Comparison of ENCODE assay signal across 8 mouse cellular contexts in genomic region chr6:71440492-71441250, GRCm38 (mm10). TPM values are rescaled to one million over a fixed set of nuclear protein-coding genes. Genes with fewer than 3 reads are reported as not detected.
DNase-seq lines count a peak whose midpoint lies in the region; ATAC-seq and TF ChIP-seq lines count a peak whose summit lies in the region.

Gene Rmnd5a, minus strand, starts transcription at chr6:71440637.

- peak within 1 kb of the TSS; percentile 76 for H3K4me2 ChIP-seq in CH12.LX (ENCODE audit: insufficient read depth, low read depth, poor library complexity, severe bottlenecking)
- peak within 1 kb of the TSS; percentile 90 for H3K4me2 ChIP-seq in forebrain, embryonic 11.5 days (ENCODE audit: low read depth, low read length, severe bottlenecking)
- peak within 1 kb of the TSS; percentile 90 for H3K4me2 ChIP-seq in heart, embryonic 16.5 days (ENCODE audit: low read depth, low read length)
- H3K4me2 ChIP-seq in liver, embryonic 15.5 days = peak within 1 kb of the TSS; percentile 98
- H3K4me2 ChIP-seq in neural tube, embryonic 12.5 days (replicated peaks) = peak within 1 kb of the TSS; percentile 98

- in situ Hi-C loops in CH12.LX (cut with MboI; ENCODE audit: low pct_ligation_motif_present, low pct_unique_long_range_greater_than_20kb, low sequenced_read_pairs) = loop anchor here (25.0 kb wide), 1 partner anchor 372 kb away; no protein-coding TSS in a partner anchor

- TF ChIP-seq EP300 in CH12.LX (IDR thresholded peaks at IDR 0.05; ENCODE audit: low read length) = no peak

- peak within 1 kb of the TSS; percentile 94 for H3K9ac ChIP-seq in CH12.LX (ENCODE audit: insufficient read depth, low read depth)
- H3K9ac ChIP-seq in forebrain, embryonic 11.5 days (ENCODE audit: low read length) = peak within 1 kb of the TSS; percentile 88
- peak within 1 kb of the TSS; percentile 95 for H3K9ac ChIP-seq in heart, embryonic 16.5 days (ENCODE audit: low read length)
- peak within 1 kb of the TSS; percentile 98 for H3K9ac ChIP-seq in liver, embryonic 15.5 days
- H3K9ac ChIP-seq in neural tube, embryonic 12.5 days = peak within 1 kb of the TSS; percentile 94

- peak; percentile 2 for TF ChIP-seq RAD21 in CH12.LX (IDR thresholded peaks at IDR 0.05; ENCODE audit: low read depth, low read length)

- peak; percentile 62 for TF ChIP-seq POLR2A in CH12.LX (IDR thresholded peaks at IDR 0.05; ENCODE audit: low read depth, low read length)

- peaks cover 2 to 28% of the 10 kb centered on the region in 2 experiments; a peak in 3 of 4 replicates for H3K4me1 ChIP-seq in CH12.LX (ENCODE audit: control insufficient read depth in 1 of 2, insufficient read depth in 2 of 2)
- peaks cover 6% of the 10 kb centered on the region; the same call in 1 of the 2 replicates for H3K4me1 ChIP-seq in forebrain, embryonic 11.5 days (replicated peaks; ENCODE audit: control insufficient read depth, insufficient read depth, low read length)
- H3K4me1 ChIP-seq in heart, embryonic 16.5 days (ENCODE audit: control insufficient read depth, insufficient read depth, low read length) = peaks cover 16% of the 10 kb centered on the region
- peaks cover 52% of the 10 kb centered on the region for H3K4me1 ChIP-seq in liver, embryonic 15.5 days (replicated peaks)
- H3K4me1 ChIP-seq in neural tube, embryonic 12.5 days = peaks cover 33% of the 10 kb centered on the region

- peak within 1 kb of the TSS; percentile 62 for H3K27ac ChIP-seq in CH12.LX (ENCODE audit: insufficient read depth, low read depth)
- H3K27ac ChIP-seq in forebrain, embryonic 11.5 days (ENCODE audit: low read depth, low read length) = peak within 1 kb of the TSS; percentile 89
- peak within 1 kb of the TSS; percentile 96 for H3K27ac ChIP-seq in heart, embryonic 16.5 days (ENCODE audit: low read length)
- H3K27ac ChIP-seq in liver, embryonic 15.5 days (replicated peaks) = peak within 1 kb of the TSS; percentile 97
- H3K27ac ChIP-seq in neural tube, embryonic 12.5 days = peak within 1 kb of the TSS; percentile 95

- peak; percentile 99 for DNase-seq in CH12.LX (ENCODE audit: extremely low read depth)
- DNase-seq in c-Kit-positive CD71-positive TER-119-negative erythroid progenitor cells, embryonic 14.5 days (ENCODE audit: low read depth) = peak; percentile 99
- DNase-seq in forebrain, embryonic 11.5 days (ENCODE audit: low spot score) = peak; percentile 99
- peak; percentile 99 for DNase-seq in kidney, postnatal 36 days
- DNase-seq in telencephalon, adult 2 months (ENCODE audit: low read depth, low spot score) = peak; percentile 99

- peak within 1 kb of the TSS; percentile 72 to 98 (median 95) for H3K4me3 ChIP-seq in CH12.LX (replicated peaks in 1 of 3; ENCODE audit: low read depth in 2 of 3, low read length in 2 of 3, poor library complexity in 1 of 3)
- peak within 1 kb of the TSS; percentile 93 for H3K4me3 ChIP-seq in forebrain, embryonic 11.5 days (ENCODE audit: low read depth, low read length)
- H3K4me3 ChIP-seq in heart, embryonic 16.5 days (ENCODE audit: low read length) = peak within 1 kb of the TSS; percentile 97
- peak within 1 kb of the TSS; percentile 97 for H3K4me3 ChIP-seq in liver, embryonic 15.5 days (replicated peaks)
- H3K4me3 ChIP-seq in neural tube, embryonic 12.5 days = peak within 1 kb of the TSS; percentile 98

- peak in 1 of 2 experiments; percentile 54; a peak in 2 of 4 replicates for TF ChIP-seq CTCF in CH12.LX (conservative IDR thresholded peaks at IDR 0.05 in 1 of 2, IDR thresholded peaks at IDR 0.05 in 1 of 2; ENCODE audit: low read depth in 2 of 2, low read length in 2 of 2)

- WGBS in forebrain, embryonic 11.5 days = under 1% methylated on average over 71 of the region's 75 CpGs
- under 1% methylated on average over 72 of the region's 75 CpGs for WGBS in heart, embryonic 16.5 days
- under 1% methylated on average over 75 of the region's 75 CpGs for WGBS in liver, embryonic 15.5 days (ENCODE audit: insufficient replicate concordance)
- under 1% methylated on average over 75 of the region's 75 CpGs for WGBS in neural tube, embryonic 12.5 days

- peaks cover 3% of the 10 kb centered on the region for H3K9me3 ChIP-seq in CH12.LX (replicated peaks; ENCODE audit: low read length)
- no peaks in the 10 kb centered on the region for H3K9me3 ChIP-seq in forebrain, embryonic 11.5 days (ENCODE audit: control insufficient read depth, low read length)
- no peaks in the 10 kb centered on the region for H3K9me3 ChIP-seq in heart, embryonic 16.5 days (replicated peaks; ENCODE audit: control insufficient read depth, low read length)
- no peaks in the 10 kb centered on the region for H3K9me3 ChIP-seq in liver, embryonic 15.5 days (replicated peaks)
- H3K9me3 ChIP-seq in neural tube, embryonic 12.5 days = no peaks in the 10 kb centered on the region

- peaks cover 28% of the 10 kb centered on the region for H3K79me2 ChIP-seq in CH12.LX (replicated peaks; ENCODE audit: control insufficient read depth, extremely low read depth, insufficient read depth, poor library complexity, severe bottlenecking)

- H3K36me3 ChIP-seq in CH12.LX (replicated peaks in 1 of 2; ENCODE audit: control insufficient read depth in 1 of 2, insufficient read depth in 1 of 2, low read length in 1 of 2) = no peaks in the 10 kb centered on the region
- no peaks in the 10 kb centered on the region for H3K36me3 ChIP-seq in forebrain, embryonic 11.5 days (ENCODE audit: control insufficient read depth, insufficient read depth, low read length)
- H3K36me3 ChIP-seq in heart, embryonic 16.5 days (ENCODE audit: control insufficient read depth, insufficient read depth) = no peaks in the 10 kb centered on the region
- H3K36me3 ChIP-seq in liver, embryonic 15.5 days (replicated peaks) = no peaks in the 10 kb centered on the region
- H3K36me3 ChIP-seq in neural tube, embryonic 12.5 days = no peaks in the 10 kb centered on the region

- no peaks in the 10 kb centered on the region for H3K27me3 ChIP-seq in CH12.LX (replicated peaks)
- H3K27me3 ChIP-seq in forebrain, embryonic 11.5 days (ENCODE audit: control insufficient read depth, insufficient read depth, low read length) = no peaks in the 10 kb centered on the region
- H3K27me3 ChIP-seq in heart, embryonic 16.5 days (ENCODE audit: control insufficient read depth, insufficient read depth, low read length) = no peaks in the 10 kb centered on the region
- no peaks in the 10 kb centered on the region for H3K27me3 ChIP-seq in liver, embryonic 15.5 days
- H3K27me3 ChIP-seq in neural tube, embryonic 12.5 days (replicated peaks) = no peaks in the 10 kb centered on the region

- ATAC-seq in forebrain, embryonic 11.5 days (replicated peaks; ENCODE audit: low FRiP score) = peak; percentile 99
- peak; percentile 99 for ATAC-seq in heart, embryonic 16.5 days (replicated peaks; ENCODE audit: extremely low read depth, insufficient read depth, low FRiP score)
- ATAC-seq in liver, embryonic 15.5 days (ENCODE audit: insufficient read depth) = peak; percentile 95
- peak; percentile 98 for ATAC-seq in neural tube, embryonic 12.5 days (ENCODE audit: low FRiP score, low read depth)

- dilution Hi-C loops in CH12.LX (cut with MboI; ENCODE audit: extremely low pct_ligation_motif_present, extremely low pct_unique_long_range_greater_than_20kb, low sequenced_read_pairs) = no loop called here

TF ChIP-seq in CH12.LX, 34 proteins besides CTCF, POLR2A, EP300 and RAD21 (continues in another document):
- TF ChIP-seq MAFK (IDR thresholded peaks at IDR 0.05; ENCODE audit: insufficient replicate concordance, low read length) (no peak), HCFC1 (IDR thresholded peaks at IDR 0.05; ENCODE audit: low read depth, low read length) (peak; percentile 72), JUN (IDR thresholded peaks at IDR 0.05; ENCODE audit: insufficient read depth, low read depth, low read length) (no peak), MAX (IDR thresholded peaks at IDR 0.05; ENCODE audit: low read length) (peak; percentile 70; the same call in 1 of the 2 replicates), NELFE (IDR thresholded peaks at IDR 0.05; ENCODE audit: low read depth, low read length) (peak; percentile 68), E2F4 (IDR thresholded peaks at IDR 0.05; ENCODE audit: insufficient replicate concordance, low read depth, low read length) (0 out of 2 replicates have a peak, but pooled peaks have one; percentile 73), PAX5 (IDR thresholded peaks at IDR 0.05; ENCODE audit: low read length) (no peak), RCOR1 (conservative IDR thresholded peaks at IDR 0.05; ENCODE audit: low read depth, low read length) (0 out of 2 replicates have a peak, but pooled peaks have one; percentile 63), USF1 (IDR thresholded peaks at IDR 0.05; ENCODE audit: low read depth, low read length) (no peak; the same call in 1 of the 2 replicates), KAT2A (IDR thresholded peaks at IDR 0.05; ENCODE audit: insufficient replicate concordance, low read length) (no peak), ELF1 (IDR thresholded peaks at IDR 0.05; ENCODE audit: low read depth, low read length) (peak; percentile 58), TBP (conservative IDR thresholded peaks at IDR 0.05; ENCODE audit: low read depth, low read length) (peak; percentile 78), SIN3A (IDR thresholded peaks at IDR 0.05; ENCODE audit: low read length) (peak; percentile 81; the same call in 1 of the 2 replicates), ZC3H11A (IDR thresholded peaks at IDR 0.05; ENCODE audit: low read depth, low read length) (no peak), MYC (IDR thresholded peaks at IDR 0.05; ENCODE audit: low read depth, low read length) (peak; percentile 76), JUND (conservative IDR thresholded peaks at IDR 0.05; ENCODE audit: low read depth, low read length) (no peak), ZMIZ1 (IDR thresholded peaks at IDR 0.05; ENCODE audit: low read depth, low read length) (no peak), IRF4 (IDR thresholded peaks at IDR 0.05; ENCODE audit: low read depth, low read length) (peak; percentile 54), ETS1 (conservative IDR thresholded peaks at IDR 0.05; ENCODE audit: low read depth, low read length) (no peak; the same call in 1 of the 2 replicates), BHLHE40 (IDR thresholded peaks at IDR 0.05; ENCODE audit: low read depth, low read length) (peak; percentile 86), MXI1 (IDR thresholded peaks at IDR 0.05; ENCODE audit: low read depth, low read length) (peak; percentile 25), ZKSCAN1 (IDR thresholded peaks at IDR 0.05; ENCODE audit: borderline replicate concordance, low read depth, low read length) (no peak)

RNA-seq across cellular contexts. Expression of gene Rmnd5a, which starts in this region (rescaled TPM):
- total RNA-seq in CH12.LX (2012; rRNA removed) (19.1 and 23.4 TPM in 2 replicates), CH12.LX (2014; rRNA removed) (40.6 and 47.2 TPM in 2 replicates)
- 22.7 and 23.5 TPM in 2 replicates for polyA plus RNA-seq in CH12.LX (2012; ENCODE audit: insufficient read length, low read depth)
- polyA plus RNA-seq in forebrain, embryonic 11.5 days (2014; fragmentation: Nextera tagmentation; extraction: Ambion mirVana) = 8.8 and 10.9 TPM in 2 replicates
- polyA plus RNA-seq in heart, embryonic 16.5 days (2015; fragmentation: Nextera tagmentation; extraction: Ambion mirVana) = 11.0 and 14.5 TPM in 2 replicates
- polyA plus RNA-seq in liver, embryonic 15.5 days (2015; fragmentation: Nextera tagmentation; extraction: Ambion mirVana) = 6.9 and 9.4 TPM in 2 replicates
- 15.2 and 17.4 TPM in 2 replicates for polyA plus RNA-seq in neural tube, embryonic 12.5 days (2016; fragmentation: Nextera tagmentation; extraction: Ambion mirVana)

Comparison
In these comparisons a context has a peak if more than half of its experiments do, and no peak if none do; other contexts are left out.
1. Peak in every context shown above with its lines: DNase-seq, ATAC-seq, H3K4me3 ChIP-seq and H3K27ac ChIP-seq.